ENCODE assay signal across 8 mouse cellular contexts in the genomic region with DNA sequence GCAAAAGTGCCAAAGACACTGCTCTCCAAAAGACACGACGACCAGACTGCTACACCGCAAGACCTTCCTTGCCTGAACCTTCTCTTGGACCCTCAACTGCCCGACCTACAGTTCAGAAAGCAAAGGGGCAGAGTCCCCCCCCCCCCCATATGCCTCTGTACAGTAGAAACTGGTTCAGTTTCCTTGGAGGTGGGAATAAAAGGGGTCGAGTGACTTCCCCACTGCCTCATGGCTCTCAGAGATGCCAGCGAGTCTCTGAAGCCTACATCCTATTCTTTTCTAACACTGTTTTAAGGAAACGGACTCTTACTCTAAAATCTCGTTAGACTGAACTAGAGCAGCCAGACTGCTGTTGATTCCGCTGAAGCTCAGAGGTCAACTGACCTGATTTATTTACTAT. TPM values are rescaled to one million over a fixed set of nuclear protein-coding genes. Genes with fewer than 3 reads are reported as not detected.
DNase-seq lines count a peak whose midpoint lies in the region; ATAC-seq and TF ChIP-seq lines count a peak whose summit lies in the region.

No protein-coding gene starts in this region.

- DNase-seq in heart, adult 11 months: peak; percentile 78
- DNase-seq in heart, postnatal 14 days: no peak
- DNase-seq in spleen, adult 2 months (ENCODE audit: low read depth in 1 of 2, low spot score in 2 of 2): no peak
- no peak for DNase-seq in spleen, adult 12 weeks (ENCODE audit: low spot score)
- no peak for DNase-seq in MN1 (ENCODE audit: low spot score)
- no peak for DNase-seq in adrenal gland, adult (ENCODE audit: inconsistent age in 2 of 2, low spot score in 1 of 2)
- DNase-seq in B cell, adult 2 months: no peak

- H3K9ac ChIP-seq in liver, embryonic 15.5 days: no peak overlapping the region

- TF ChIP-seq POLR2A in spleen, adult 2 months (IDR thresholded peaks at IDR 0.05; ENCODE audit: low read depth, low read length): no peak

- peak overlapping the region; percentile 67 for H3K4me2 ChIP-seq in liver, embryonic 15.5 days

- no peak overlapping the region for H3K27ac ChIP-seq in spleen, adult 2 months (ENCODE audit: insufficient read depth, low read length)
- H3K27ac ChIP-seq in liver, embryonic 15.5 days (replicated peaks): no peak overlapping the region

- H3K27me3 ChIP-seq in spleen, adult 2 months (ENCODE audit: control insufficient read depth, insufficient read depth, low read length): peaks cover 9% of the 10 kb centered on the region
- peaks cover 48% of the 10 kb centered on the region for H3K27me3 ChIP-seq in liver, embryonic 15.5 days

- H3K4me1 ChIP-seq in spleen, adult 2 months (ENCODE audit: control insufficient read depth, insufficient read depth, insufficient read length): peaks cover 3% of the 10 kb centered on the region; the same call in 1 of the 2 replicates
- H3K4me1 ChIP-seq in liver, embryonic 15.5 days (replicated peaks): peaks cover 8% of the 10 kb centered on the region; the same call in 1 of the 2 replicates

- WGBS in spleen, adult 2 months: 38% methylated on average over 9 of the region's 9 CpGs
- WGBS in liver, embryonic 15.5 days (ENCODE audit: insufficient replicate concordance): 24% methylated on average over 9 of the region's 9 CpGs

- no peaks in the 10 kb centered on the region for H3K9me3 ChIP-seq in liver, embryonic 15.5 days (replicated peaks)

- intact Hi-C loops in heart, postnatal 14 days (cut with DNase I): no loop called here

- no peak for ATAC-seq in liver, embryonic 15.5 days (ENCODE audit: insufficient read depth)

- H3K36me3 ChIP-seq in spleen, adult 2 months (ENCODE audit: control insufficient read depth, insufficient read depth, low read length): no peaks in the 10 kb centered on the region
- no peaks in the 10 kb centered on the region for H3K36me3 ChIP-seq in liver, embryonic 15.5 days (replicated peaks)

- H3K4me3 ChIP-seq in spleen, adult 2 months (ENCODE audit: extremely low read depth, insufficient read depth, insufficient read length): peak overlapping the region; percentile 45; the same call in 1 of the 2 replicates
- H3K4me3 ChIP-seq in liver, embryonic 15.5 days (replicated peaks): peak overlapping the region; percentile 42; the same call in 1 of the 2 replicates

- no peak for TF ChIP-seq CTCF in spleen, adult 2 months (IDR thresholded peaks at IDR 0.05; ENCODE audit: extremely low read depth, insufficient read depth, insufficient read length, insufficient replicate concordance)

RNA-seq across cellular contexts. Expression of a gene that starts 0.7 kb away (rescaled TPM):
- total RNA-seq in heart, postnatal 14 days (2021): 10 to 100 TPM; 31.6 to 38.1 TPM
- polyA plus RNA-seq in spleen, adult 2 months (2012; rRNA removed): 60.5 and 64.2 TPM in 2 replicates
- polyA plus RNA-seq in liver, embryonic 15.5 days (2015; fragmentation: Nextera tagmentation; extraction: Ambion mirVana): 6.4 and 6.8 TPM in 2 replicates
